Mouse (Mus musculus) thymus, postnatal 14 days (tissue): Measurements from ENCODE around the gene Eef1b2.
"Not testable (repeated sequence)": the region's sequence is repeated elsewhere in the genome, so short reads cannot be mapped to it uniquely, and the experiment has no call there.

Source experiments
- DNase-seq: peaks from one replicate; pipeline ENCODE4 v3.0.0; 2021

Gene Eef1b2

GRCm38 (mm10) chr1:63176604-63177421, at the start of gene Eef1b2, which contains the start of gene Ndufs1:
Gene Eef1b2, plus strand, starts transcription at chr1:63176825.
Gene Ndufs1, minus strand, starts transcription at chr1:63176833.
- DNase-seq = peak; percentile 97

- no peak for DNase-seq
These were observed 47.4 kb upstream of the Eef1b2 start for GRCm38 (mm10) chr1:63129273-63129672.

GRCm38 (mm10) chr1:63129857-63130690, 46.6 kb upstream of the Eef1b2 start:
- peak; percentile 30 for DNase-seq

GRCm38 (mm10) chr1:63130883-63131282, 45.7 kb upstream of the Eef1b2 start:
- no peak for DNase-seq

GRCm38 (mm10) chr1:63131766-63132165, 44.9 kb upstream of the Eef1b2 start:
- DNase-seq = no peak

- no peak for DNase-seq
These were observed 42.1 kb upstream of the Eef1b2 start for GRCm38 (mm10) chr1:63134530-63134929.

- DNase-seq = no peak
These were observed 38.7 kb upstream of the Eef1b2 start for GRCm38 (mm10) chr1:63137971-63138370.

- DNase-seq = not testable (repeated sequence)
These were observed 38.0 kb upstream of the Eef1b2 start for GRCm38 (mm10) chr1:63138586-63138985.

- no peak for DNase-seq
These were observed 36.4 kb upstream of the Eef1b2 start for GRCm38 (mm10) chr1:63140231-63140630.

- no peak for DNase-seq
These were observed 8.0 kb upstream of the Eef1b2 start for GRCm38 (mm10) chr1:63168638-63169037.

- DNase-seq = peak; percentile 25
These were observed 772 bp upstream of the Eef1b2 start for GRCm38 (mm10) chr1:63175853-63176252.

- DNase-seq = no peak
These were observed 394 bp upstream of the Eef1b2 start for GRCm38 (mm10) chr1:63176259-63176603.

- DNase-seq = no peak
These were observed 1.7 kb downstream of the Eef1b2 start for GRCm38 (mm10) chr1:63178308-63178707.

- no peak for DNase-seq
These were observed 3.5 kb downstream of the Eef1b2 start for GRCm38 (mm10) chr1:63180122-63180521.

- not testable (repeated sequence) for DNase-seq
These were observed 4.0 kb downstream of the Eef1b2 start for GRCm38 (mm10) chr1:63180575-63180974.

GRCm38 (mm10) chr1:63181019-63181418, 4.4 kb downstream of the Eef1b2 start:
- peak; percentile 95 for DNase-seq

GRCm38 (mm10) chr1:63181480-63181879, 4.9 kb downstream of the Eef1b2 start:
- DNase-seq = no peak

- DNase-seq = no peak
These were observed 5.6 kb downstream of the Eef1b2 start for GRCm38 (mm10) chr1:63182212-63182611.

GRCm38 (mm10) chr1:63182636-63183270, 6.1 kb downstream of the Eef1b2 start:
- DNase-seq = peak; percentile 54

- not testable (repeated sequence) for DNase-seq
These were observed 8.8 kb downstream of the Eef1b2 start for GRCm38 (mm10) chr1:63185430-63185829.

GRCm38 (mm10) chr1:63188536-63188935, 11.9 kb downstream of the Eef1b2 start:
- no peak for DNase-seq

GRCm38 (mm10) chr1:63190851-63191250, 14.2 kb downstream of the Eef1b2 start:
- DNase-seq = no peak

- no peak for DNase-seq
These were observed 15.9 kb downstream of the Eef1b2 start for GRCm38 (mm10) chr1:63192306-63193065.
